Mouse (Mus musculus): ENCODE results near the gene Dstyk. TPM values are rescaled to one million over a fixed set of nuclear protein-coding genes. Genes with fewer than 3 reads are reported as not detected.

The Dstyk gene
- polyA plus RNA-seq, 1 experiment from 2014 or later = 5.2 TPM

DNA sequence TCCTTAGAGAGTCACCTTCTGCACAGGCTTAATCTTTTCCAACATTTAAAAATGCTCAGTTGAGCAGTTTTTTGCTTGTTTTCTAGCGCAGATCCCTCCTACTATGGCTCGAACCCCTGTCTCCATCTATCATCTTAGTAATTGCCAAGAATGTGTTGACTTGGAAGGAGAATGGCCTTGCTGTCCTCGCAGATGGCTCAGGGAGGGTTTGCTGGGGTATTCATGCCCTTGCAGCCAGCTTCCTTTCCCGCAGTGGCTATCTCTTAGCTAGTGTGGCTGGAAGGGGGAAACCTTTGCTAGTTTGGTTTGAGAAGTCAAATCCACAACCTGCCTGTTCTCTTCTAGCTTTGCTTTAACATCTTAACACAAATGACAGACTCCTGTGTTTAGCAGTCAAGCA lies 31.6 kb upstream of the Dstyk start:
- TF ChIP-seq EP300 (optimal IDR thresholded peaks at IDR 0.05) (no peak), CTCF (IDR thresholded peaks at IDR 0.05; ENCODE audit: low read depth) (no peak)
- WGBS = 47% methylated on average over 4 of the region's 4 CpGs

DNA sequence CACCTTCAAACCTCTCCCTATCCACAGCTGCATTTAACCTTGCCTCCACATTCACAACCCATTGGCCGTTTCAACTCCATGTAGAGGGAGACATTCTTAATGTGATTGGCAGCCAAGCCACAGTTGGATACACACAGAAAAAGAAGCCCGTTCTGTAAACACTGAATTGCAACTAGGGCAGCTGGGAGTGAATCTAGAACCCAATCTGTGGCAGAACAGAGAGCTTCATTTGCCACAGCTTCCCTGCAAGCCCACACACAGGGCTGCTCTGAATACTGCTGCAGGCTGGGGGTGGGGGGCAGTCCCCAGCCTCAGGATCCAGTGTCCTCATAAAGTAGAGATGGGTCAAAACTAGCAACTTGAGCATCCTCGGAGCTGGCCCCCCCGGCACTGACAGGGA lies 31.1 kb upstream of the Dstyk start:
- TF ChIP-seq EP300 (optimal IDR thresholded peaks at IDR 0.05) = no peak
- no peak for TF ChIP-seq CTCF (IDR thresholded peaks at IDR 0.05; ENCODE audit: low read depth)
- ATAC-seq (ENCODE audit: low FRiP score, low TSS enrichment) = no peak
- H3K36me3 ChIP-seq (ENCODE audit: control insufficient read depth, insufficient read depth, low read length) = no peaks in the 10 kb centered on the region

More for the DNA sequence above, 31.6 kb upstream of the Dstyk start:
- Histone ChIP-seq H3K9ac (ENCODE audit: low read length) (no peak overlapping the region), H3K4me1 (replicated peaks; ENCODE audit: control insufficient read depth, insufficient read depth) (peaks cover 4% of the 10 kb centered on the region), H3K27me3 (ENCODE audit: control insufficient read depth, insufficient read depth, low read length) (no peaks in the 10 kb centered on the region), H3K36me3 (ENCODE audit: control insufficient read depth, insufficient read depth, low read length) (no peaks in the 10 kb centered on the region), H3K4me2 (replicated peaks; ENCODE audit: low read depth) (no peak overlapping the region), H3K9me3 (ENCODE audit: control insufficient read depth, low read length) (no peaks in the 10 kb centered on the region), H3K27ac (replicated peaks) (no peak overlapping the region), H3K4me3 (ENCODE audit: low read depth, low read length) (no peak overlapping the region)
- DNase-seq (ENCODE audit: low spot score) (no peak), ATAC-seq (ENCODE audit: low FRiP score, low TSS enrichment) (no peak)

DNA sequence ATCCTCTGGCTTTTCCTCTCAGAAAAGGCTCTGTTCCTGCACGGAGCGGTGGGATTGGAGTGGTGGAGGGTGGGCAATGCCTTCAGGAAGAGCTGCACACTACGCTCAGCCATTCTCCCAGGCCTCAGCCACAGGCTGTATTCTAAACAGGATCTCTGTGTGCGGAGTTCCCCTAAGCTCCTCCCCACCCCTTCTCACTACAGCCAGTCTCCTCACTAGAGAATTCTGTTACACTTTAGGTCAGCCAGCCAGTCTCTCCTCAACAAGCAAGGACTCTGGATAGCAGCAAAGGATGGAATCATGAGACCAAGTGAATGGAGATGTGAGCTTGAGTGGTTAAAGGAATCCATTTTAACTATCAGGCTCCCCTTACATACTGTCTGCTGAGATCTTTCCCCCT lies 29.4 kb upstream of the Dstyk start:
- H3K9ac ChIP-seq (ENCODE audit: low read length) = 0 out of 2 replicates have a peak overlapping the region, but pooled peaks have one; percentile 38
- H3K4me3 ChIP-seq (ENCODE audit: low read depth, low read length) = no peak overlapping the region
- peaks cover 6% of the 10 kb centered on the region for H3K4me1 ChIP-seq (replicated peaks; ENCODE audit: control insufficient read depth, insufficient read depth)
- peak overlapping the region; percentile 73 for H3K27ac ChIP-seq (replicated peaks)
- ATAC-seq (ENCODE audit: low FRiP score, low TSS enrichment) = no peak
- H3K36me3 ChIP-seq (ENCODE audit: control insufficient read depth, insufficient read depth, low read length) = no peaks in the 10 kb centered on the region
- peak overlapping the region; percentile 25 for H3K4me2 ChIP-seq (replicated peaks; ENCODE audit: low read depth)
- DNase-seq (ENCODE audit: low spot score) = no peak
- no peaks in the 10 kb centered on the region for H3K9me3 ChIP-seq (ENCODE audit: control insufficient read depth, low read length)
- H3K27me3 ChIP-seq (ENCODE audit: control insufficient read depth, insufficient read depth, low read length) = no peaks in the 10 kb centered on the region
- WGBS = 32% methylated on average over 4 of the region's 4 CpGs
- no peak for TF ChIP-seq EP300 (optimal IDR thresholded peaks at IDR 0.05)
- TF ChIP-seq CTCF (IDR thresholded peaks at IDR 0.05; ENCODE audit: low read depth) = no peak

More for the DNA sequence above, 31.1 kb upstream of the Dstyk start:
- DNase-seq (ENCODE audit: low spot score) = no peak
- no peak overlapping the region for H3K9ac ChIP-seq (ENCODE audit: low read length)
- H3K27me3 ChIP-seq (ENCODE audit: control insufficient read depth, insufficient read depth, low read length) = no peaks in the 10 kb centered on the region
- H3K4me3 ChIP-seq (ENCODE audit: low read depth, low read length) = no peak overlapping the region
- peaks cover 6% of the 10 kb centered on the region for H3K4me1 ChIP-seq (replicated peaks; ENCODE audit: control insufficient read depth, insufficient read depth)
- no peaks in the 10 kb centered on the region for H3K9me3 ChIP-seq (ENCODE audit: control insufficient read depth, low read length)
- WGBS = 79% methylated on average over 4 of the region's 4 CpGs
- H3K4me2 ChIP-seq (replicated peaks; ENCODE audit: low read depth) = no peak overlapping the region
- H3K27ac ChIP-seq (replicated peaks) = no peak overlapping the region

DNA sequence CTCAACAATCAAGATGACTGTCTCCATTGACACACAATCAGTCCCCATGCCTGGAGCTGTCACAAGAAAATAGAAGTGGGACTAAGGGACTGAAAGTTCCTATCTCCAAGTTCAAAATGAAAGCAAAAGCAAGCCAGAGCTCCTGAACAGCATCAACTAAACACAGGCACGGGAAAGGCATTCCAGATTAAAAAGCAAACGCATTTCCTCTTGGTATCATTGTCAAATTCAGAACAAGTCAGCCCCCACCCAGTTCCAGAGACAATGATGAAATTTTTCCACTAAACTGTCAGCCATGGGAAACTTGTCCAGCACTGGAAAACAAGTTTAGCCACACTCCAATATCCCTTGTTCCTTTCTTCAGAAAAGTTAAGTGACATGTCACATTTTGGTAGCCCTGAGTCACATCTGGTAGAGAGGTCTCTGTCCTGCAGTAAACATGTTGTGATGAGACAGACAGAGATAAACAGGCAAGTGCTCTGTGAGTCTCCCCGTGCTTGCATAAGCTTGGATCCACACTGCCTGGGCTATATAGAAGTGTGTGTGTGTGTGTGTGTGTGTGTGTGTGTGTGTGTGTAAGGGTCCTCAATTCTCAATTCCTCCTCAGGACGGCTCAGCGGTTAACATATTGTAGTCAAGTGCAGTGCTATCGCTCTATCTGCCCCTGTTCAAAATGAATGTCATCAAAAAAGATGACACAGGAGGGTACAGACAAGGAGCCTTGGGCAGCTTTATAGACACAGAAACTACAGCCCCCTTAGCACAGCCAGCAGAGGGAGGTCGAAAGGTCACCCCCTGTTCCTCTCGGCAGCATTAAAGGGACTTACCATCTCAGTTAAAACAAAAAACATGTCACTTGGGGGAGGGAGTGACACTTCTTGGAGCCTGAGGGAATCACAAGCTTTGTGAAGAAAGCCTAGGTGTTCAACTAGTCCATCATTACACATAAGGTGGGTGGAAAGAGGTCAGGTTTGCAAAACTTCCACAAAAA lies 28.2 kb upstream of the Dstyk start:
- H3K27ac ChIP-seq (replicated peaks) = 0 out of 2 replicates have a peak overlapping the region, but pooled peaks have one; percentile 46
- H3K9ac ChIP-seq (ENCODE audit: low read length) = no peak overlapping the region
- no peak for ATAC-seq (ENCODE audit: low FRiP score, low TSS enrichment)
- H3K27me3 ChIP-seq (ENCODE audit: control insufficient read depth, insufficient read depth, low read length) = no peaks in the 10 kb centered on the region
- peak overlapping the region; percentile 86 for H3K4me2 ChIP-seq (replicated peaks; ENCODE audit: low read depth)
- DNase-seq (ENCODE audit: low spot score) = no peak
- H3K4me1 ChIP-seq (replicated peaks; ENCODE audit: control insufficient read depth, insufficient read depth) = peaks cover 6% of the 10 kb centered on the region
- 44% methylated on average over 8 of the region's 8 CpGs for WGBS
- H3K9me3 ChIP-seq (ENCODE audit: control insufficient read depth, low read length) = no peaks in the 10 kb centered on the region
- H3K4me3 ChIP-seq (ENCODE audit: low read depth, low read length) = 0 out of 2 replicates have a peak overlapping the region, but pooled peaks have one; percentile 60
- TF ChIP-seq EP300 (optimal IDR thresholded peaks at IDR 0.05) = no peak
- TF ChIP-seq CTCF (IDR thresholded peaks at IDR 0.05; ENCODE audit: low read depth) = no peak
- no peaks in the 10 kb centered on the region for H3K36me3 ChIP-seq (ENCODE audit: control insufficient read depth, insufficient read depth, low read length)

DNA sequence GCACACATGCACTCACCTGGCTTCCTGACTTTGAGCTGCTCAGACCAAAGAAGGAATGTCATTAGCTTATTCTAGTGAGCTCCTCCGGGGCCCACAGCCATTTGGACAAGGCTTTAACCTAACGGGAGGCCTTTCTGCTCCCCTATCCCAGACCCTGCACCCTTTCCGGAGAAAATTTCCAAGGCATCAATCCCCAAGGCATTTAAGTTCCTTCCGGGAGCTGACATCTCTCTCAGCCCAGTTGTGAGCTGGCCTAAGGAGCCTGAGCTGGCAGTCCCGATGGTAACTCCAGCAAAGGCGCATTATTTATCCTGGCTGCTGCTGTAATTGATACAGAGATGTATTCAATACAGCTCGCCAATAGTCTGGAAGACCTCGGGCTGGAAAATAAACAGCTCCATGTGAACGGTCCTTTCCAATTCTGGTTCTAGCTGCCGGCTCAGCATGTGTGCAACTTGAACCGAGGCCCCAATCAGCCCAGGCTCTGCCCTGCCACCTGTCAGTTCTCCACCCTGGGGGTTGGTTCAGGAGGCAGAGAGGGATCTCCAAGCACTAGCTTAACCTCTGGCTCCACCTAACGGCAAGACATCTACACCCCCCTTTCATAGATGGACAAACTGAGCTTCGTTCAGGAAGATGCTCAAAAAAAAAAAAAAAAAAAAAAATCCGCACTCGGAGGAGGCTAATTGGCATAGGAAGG lies 27.3 kb upstream of the Dstyk start:
- 18% methylated on average over 15 of the region's 15 CpGs for WGBS
- Histone ChIP-seq H3K27me3 (ENCODE audit: control insufficient read depth, insufficient read depth, low read length) (no peaks in the 10 kb centered on the region), H3K9ac (ENCODE audit: low read length) (no peak overlapping the region), H3K9me3 (ENCODE audit: control insufficient read depth, low read length) (no peaks in the 10 kb centered on the region), H3K4me3 (ENCODE audit: low read depth, low read length) (peak overlapping the region; percentile 60), H3K4me1 (replicated peaks; ENCODE audit: control insufficient read depth, insufficient read depth) (peaks cover 6% of the 10 kb centered on the region; the same call in 1 of the 2 replicates), H3K4me2 (replicated peaks; ENCODE audit: low read depth) (peak overlapping the region; percentile 86), H3K36me3 (ENCODE audit: control insufficient read depth, insufficient read depth, low read length) (no peaks in the 10 kb centered on the region), H3K27ac (replicated peaks) (no peak overlapping the region)
- no peak for TF ChIP-seq EP300 (optimal IDR thresholded peaks at IDR 0.05)
- peak; percentile 66 for TF ChIP-seq CTCF (IDR thresholded peaks at IDR 0.05; ENCODE audit: low read depth)
- peak; percentile 47; the same call in 1 of the 2 replicates for ATAC-seq (ENCODE audit: low FRiP score, low TSS enrichment)
- no peak for DNase-seq (ENCODE audit: low spot score)

Measured in stomach, postnatal 0 days (tissue).